Mouse (Mus musculus) embryo, embryonic 10 days (tissue): ENCODE measurements around the gene Zkscan4.

Experiments
- DNase-seq: peaks from one replicate; pipeline ENCODE4 v3.0.0-alpha.2; 2015; ENCODE audit warnings: low spot score

Gene Zkscan4

GRCm38 (mm10) chr13:21506221-21506649 lies 27.5 kb downstream of the Zkscan4 start:
- DNase-seq, result peak; percentile 86

- DNase-seq, result no peak
Measured at GRCm38 (mm10) chr13:21530136-21530535, 51.4 kb downstream of the Zkscan4 start.

GRCm38 (mm10) chr13:21530781-21531201 lies 52.1 kb downstream of the Zkscan4 start, which contains the start of gene Zkscan8:
Gene Zkscan8 (minus strand): TSS chr13:21531120.
- peak; percentile 87 for DNase-seq
